Mouse (Mus musculus) left cerebral cortex, adult 9 months (tissue): ENCODE data around the gene Bid.
"Not testable (repeated sequence)": the region's sequence is repeated elsewhere in the genome, so short reads cannot be mapped to it uniquely, and the experiment has no call there.

Experiments
- DNase-seq, 2 experiments: peaks; one replicate each; pipeline ENCODE4 v3.0.0; 2022; ENCODE audit warnings: low spot score in 2 of 2

Gene Bid

DNA sequence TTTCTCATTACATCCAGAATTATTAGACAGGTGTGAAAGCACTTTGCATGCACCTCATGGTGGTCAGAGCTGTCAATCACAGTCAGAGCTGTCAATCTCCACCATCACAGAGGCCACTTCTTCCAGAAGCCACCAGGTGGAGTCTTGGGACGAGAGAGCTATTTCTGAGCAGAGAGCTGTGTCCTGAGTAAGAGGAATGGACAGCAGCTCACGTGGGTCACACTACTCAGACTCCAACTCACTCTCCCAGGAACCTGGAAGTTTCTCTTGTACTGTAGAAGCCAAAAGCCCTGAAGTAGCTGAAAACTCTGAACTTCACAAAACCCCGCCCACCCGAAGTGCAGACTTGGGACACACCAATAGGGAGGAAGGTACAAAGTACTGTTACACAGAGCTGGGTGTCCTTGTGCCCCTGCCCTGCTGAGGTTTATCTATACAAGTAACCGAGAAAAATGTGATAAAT lies 13.2 kb downstream of the Bid start:
- DNase-seq, result no peak

DNA sequence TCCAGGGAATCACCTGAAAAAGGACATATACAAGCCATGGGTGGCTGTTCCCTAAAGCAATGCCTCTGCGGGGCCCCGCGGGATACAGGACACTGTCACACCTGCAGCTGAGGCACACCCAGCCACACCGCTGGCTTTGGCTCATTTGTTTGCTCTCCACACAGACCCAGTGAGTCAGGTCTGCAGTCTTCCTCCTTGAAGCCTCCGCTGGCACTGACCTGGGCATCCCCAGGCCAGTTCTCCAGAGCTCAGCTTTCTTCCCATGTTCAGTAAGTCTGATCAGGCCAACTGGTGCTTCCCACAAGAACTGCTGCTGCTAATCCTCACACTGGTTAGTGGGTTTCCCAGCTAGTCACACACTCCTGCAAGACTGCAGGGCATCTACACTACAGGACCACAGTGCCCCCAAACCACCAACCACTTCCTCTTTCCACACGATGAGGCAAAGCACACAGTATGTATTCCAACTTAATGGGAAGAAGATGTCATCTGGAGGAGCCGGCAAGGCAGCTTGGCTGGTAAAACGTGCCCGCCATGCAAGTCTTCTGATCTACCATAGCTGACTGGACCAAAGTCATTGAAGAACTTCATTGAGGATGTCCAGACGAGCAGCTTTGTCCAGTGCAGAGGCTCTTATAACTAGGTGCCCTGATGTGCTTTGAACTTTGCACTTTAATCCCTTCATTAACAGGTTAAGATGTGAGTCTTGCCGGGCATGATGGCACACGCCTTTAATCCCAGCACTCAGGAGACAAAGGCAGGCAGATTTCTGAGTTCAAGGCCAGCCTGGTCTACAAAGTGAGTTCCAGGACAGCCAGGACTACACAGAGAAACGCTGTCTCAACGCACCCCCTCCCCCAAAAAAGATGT lies 14.6 kb downstream of the Bid start:
- no peak for DNase-seq

DNA sequence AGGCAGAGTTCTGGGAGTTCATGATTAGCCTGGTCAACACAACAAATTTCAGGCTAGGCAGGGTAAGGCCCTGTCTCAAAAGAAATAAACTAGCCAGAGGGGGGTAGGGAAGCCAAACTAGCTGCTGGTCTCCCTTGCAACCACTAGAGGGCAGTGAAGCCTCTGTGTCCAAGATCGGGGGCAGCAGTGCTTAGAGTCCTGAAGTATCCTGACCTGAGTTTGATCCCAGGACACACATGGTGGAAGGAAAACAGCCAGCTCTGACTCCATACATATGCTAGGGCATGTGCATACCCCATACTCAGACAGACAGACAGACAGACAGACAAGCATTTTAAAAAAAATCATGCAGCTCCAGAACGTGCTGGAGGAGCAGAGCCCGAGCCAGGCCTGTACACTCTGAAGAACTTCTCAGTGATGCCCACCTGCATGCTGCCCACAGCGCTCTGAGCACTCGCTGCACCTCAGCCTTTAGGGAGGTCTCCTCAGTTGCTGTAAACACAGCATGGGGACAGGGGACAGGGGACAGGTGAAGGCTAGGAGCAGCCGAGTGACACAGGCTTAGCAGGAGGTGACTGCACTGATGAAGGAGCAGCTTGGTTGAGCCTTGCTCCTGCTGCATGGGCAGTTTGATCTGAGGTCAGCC lies 18.3 kb downstream of the Bid start:
- DNase-seq, result peak in 1 of 2 experiments; percentile 32

DNA sequence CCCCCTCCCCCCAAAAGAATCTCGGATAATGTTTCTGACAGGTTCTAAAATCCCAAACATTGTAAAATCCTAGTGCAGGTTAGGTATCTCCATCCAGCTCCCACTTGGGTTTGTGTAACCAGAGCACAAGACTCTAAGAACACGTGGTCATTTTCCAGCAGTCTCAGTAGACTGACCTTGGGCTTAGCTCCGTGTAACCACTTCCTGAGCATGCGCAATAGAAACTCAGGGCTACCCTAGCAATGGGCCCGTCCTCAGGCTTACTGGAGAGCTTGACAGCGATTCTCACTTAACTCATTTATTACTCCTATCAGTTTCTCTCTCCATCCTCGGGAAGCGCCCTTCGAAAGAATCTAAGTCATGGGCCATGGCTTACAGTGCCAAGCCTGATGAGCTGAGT lies 22.1 kb downstream of the Bid start:
- DNase-seq, result no peak

DNA sequence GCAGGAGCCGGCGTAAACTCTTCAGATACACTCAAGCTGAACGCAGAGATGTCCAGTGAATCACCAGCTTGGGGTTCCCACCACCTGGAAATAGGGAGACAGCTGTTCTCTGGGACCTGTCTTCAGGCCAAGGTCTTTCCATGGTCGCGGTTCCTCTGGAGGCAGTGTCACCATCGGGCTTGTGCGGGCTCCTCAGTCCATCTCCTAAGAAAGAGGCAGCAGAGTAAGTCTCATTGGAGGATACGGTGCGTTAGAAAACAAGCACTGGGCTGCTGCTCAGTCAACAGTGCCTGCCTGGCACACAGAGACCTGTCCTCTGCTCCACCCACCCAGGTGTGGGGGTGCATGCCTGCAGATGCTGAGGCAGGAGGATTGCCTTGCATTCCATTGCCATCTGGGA lies 22.6 kb downstream of the Bid start:
- DNase-seq, result no peak

DNA sequence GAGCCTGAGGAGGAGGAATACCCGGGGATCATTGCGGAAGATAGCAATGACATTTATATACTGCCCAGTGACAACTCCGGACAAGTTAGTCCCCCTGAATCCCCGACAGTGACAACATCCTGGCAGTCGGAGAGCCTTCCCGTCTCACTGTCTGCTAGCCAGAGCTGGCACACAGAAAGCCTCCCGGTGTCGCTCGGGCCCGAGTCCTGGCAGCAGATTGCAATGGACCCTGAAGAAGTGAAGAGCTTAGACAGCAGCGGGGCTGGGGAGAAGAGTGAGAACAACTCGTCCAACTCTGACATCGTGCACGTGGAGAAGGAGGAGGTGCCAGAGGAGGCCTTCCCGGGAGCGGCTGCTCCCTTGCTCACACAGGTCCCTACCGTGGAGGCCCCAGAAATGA lies 30.0 kb downstream of the Bid start:
- DNase-seq, result no peak

DNA sequence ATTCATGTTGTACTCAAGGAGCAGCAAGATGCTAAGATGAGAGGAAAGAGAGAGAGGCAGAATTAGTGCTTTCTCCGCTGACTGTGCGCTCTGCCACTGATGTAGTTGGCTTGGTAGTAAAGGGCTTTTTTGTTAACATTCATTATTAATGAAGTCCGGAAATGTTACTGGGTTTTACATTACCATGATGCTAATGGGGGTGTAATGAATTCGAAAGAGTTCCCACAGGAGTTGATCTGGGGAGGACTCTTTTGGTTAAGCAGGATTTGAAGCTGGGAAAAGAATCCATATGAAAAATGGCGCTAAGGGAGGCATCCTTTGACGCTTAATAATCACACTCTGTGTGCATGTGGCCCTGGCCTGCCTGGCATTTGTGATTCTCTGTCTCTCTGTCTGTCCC lies 32.2 kb downstream of the Bid start:
- no peak for DNase-seq

DNA sequence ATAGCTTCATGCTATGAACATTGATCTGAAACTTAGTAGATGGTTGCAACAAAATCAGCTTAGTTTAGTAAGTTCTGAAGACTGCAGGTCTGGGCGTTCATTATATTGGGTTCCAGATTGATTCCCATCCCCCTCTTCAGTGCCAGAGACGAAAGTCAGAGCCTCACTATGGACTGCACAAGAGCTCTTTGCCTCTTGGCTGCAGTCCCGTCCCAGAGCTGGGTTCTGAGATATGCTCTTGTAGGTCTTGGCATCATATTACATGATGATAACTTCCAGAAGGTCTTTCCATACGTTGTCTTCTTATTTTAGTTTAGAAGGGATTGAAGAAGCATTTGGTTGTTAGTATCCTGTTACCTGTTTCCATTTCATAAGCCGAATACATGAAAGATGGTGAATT lies 37.6 kb downstream of the Bid start:
- DNase-seq, result no peak

DNA sequence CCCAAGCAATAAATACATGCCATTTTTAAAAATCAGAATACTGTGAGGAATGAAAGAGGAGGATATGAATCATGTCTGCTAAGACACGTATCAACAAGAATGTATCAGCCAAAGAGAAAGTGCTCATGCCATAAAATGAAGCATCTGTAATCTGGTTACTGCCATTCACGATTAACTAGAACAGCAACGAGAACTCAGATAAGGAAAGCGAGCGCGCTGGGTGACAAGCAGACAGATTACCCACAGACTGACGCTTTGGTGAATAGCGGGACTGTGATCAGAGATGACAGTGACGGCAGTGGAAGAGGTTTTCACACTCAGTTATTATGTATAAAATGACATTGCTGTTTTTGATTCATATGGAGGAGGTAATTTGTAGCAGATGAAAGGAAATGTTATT lies 42.8 kb downstream of the Bid start:
- no peak for DNase-seq

DNA sequence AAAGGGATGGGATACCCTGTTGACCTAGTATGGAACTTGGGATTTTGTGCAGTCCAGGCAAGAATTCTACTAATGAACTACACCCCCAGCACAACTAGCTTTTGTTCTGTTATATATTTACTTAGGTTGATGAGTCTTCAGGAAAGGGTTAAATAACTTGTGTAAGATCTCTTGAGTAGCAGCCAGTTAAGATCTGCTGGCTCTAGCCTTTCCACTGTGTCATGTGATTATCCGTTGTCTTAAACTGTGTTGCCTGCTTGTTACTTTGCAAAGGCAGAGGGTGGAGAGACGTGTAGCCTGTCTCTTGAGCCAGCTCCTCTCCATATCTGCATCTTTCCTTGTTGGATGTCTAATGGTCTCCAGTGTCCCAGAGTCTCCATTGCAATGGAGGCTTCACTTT lies 45.4 kb downstream of the Bid start:
- DNase-seq, result no peak

DNA sequence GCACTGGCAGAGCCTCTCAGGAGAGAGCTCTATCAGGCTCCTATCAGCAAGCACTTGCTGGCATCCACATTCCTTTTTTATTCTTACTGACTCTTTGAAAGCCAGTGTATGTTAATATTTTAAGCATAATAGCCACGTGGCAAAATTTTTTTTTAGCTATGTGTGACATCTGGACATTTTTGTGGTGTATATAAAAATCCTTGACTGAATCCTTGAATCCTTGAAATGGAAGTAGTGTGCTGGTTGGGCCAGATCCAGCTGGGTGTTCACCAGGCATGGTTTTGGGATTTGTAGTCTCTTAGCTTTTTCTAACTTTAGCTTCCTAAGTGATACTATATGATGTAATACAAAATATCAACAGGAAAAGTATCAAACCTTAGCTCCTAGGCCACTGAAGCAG lies 47.8 kb downstream of the Bid start:
- peak; percentile 15 to 30 for DNase-seq

DNA sequence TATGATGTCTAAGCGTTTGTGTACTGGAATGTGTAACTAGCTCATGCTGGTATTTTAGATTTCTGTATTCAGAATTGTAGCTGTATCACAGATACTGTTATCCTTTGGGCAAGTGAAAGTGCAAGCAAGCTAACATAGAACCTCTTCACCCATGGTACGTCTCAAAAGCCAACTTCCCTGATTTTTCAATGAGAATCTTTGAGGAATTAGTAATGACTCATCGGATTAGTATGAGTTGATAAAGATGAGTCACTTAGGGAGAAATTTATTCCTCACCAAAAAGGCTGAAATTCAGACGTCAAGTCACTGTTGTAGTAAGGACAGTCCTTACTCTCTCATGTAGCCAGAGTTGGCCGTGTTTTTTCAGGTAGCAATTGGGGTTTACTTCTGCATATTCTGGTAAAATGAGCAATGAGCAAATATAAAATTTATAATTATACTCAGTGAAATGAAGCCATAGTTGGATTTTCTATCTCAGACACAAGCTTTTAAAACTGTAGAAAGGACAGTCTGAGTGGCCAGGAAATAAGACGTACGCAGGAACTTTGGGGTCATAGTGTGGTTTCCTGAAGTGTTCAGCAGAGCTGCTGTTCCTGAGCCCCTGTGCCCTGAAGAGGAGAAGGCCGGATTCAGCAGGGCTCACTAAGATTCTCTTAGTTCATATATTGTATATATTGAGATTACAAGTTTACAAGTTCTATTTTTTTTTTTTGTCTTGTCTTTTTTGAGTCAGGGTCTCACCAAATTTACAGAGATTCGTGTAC lies 50.4 kb downstream of the Bid start:
- no peak for DNase-seq

DNA sequence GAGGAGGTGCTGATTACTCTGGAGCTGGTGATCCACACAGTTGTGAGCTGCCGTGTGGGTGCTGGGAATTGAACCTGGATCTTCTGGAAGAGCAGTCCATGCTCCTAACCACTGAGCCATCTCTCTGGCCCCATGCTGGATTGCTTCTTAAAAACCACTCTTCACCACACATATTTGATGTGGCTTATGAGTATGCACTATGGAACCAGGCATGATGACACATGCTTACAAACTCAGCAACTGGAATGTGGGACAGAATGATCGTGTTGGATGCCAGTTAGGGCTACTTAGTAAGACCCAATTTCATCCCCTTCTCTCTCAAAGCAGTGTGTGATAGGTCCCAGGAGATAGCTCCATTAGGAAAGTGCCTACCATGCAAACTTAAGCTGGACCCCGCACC lies 56.6 kb downstream of the Bid start:
- DNase-seq, result no peak

DNA sequence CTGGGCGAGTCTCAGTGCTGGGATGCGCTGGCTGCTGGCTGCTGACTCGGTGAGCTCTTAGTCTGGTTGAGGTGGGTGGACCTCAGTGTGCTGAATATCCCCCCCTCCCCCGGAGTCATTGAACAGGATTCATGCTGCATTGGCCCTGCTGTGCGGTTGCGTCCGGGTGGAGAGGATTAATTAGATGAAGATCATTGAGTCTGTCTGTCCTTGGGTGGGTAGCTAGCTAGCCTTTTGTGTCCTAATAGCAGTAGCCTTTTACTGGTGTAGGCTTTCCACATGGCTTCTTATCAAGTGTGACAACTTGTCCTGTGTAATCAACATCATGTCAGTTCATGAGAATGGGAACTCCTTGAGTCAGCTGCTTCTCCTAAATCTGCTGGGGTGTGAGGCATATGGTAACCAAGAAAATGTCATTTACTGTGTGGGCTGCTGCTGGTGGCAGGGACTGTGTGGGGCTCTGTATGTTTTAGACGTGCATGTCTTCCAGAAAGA lies 58.4 kb downstream of the Bid start:
- peak; percentile 52 to 62 for DNase-seq

DNA sequence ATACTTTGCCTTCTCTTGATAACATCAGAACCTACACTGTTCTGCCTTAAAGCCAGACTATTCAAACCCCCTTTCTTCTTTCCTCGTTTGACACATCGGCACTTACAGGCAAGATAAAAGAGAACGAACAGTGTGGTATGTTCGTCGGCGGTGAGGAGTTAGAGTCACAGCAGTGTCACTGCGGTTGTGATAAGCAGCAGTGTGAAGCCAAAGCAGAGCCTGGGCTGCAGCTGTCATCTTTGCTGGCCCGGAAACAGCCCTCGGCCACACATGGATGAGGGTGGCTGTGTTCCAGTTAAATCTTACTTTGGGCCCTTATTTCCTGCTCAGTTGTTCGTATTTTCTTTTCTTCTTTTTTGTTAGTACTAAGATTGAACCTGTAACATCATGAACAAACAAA lies 62.2 kb downstream of the Bid start:
- DNase-seq, result no peak

DNA sequence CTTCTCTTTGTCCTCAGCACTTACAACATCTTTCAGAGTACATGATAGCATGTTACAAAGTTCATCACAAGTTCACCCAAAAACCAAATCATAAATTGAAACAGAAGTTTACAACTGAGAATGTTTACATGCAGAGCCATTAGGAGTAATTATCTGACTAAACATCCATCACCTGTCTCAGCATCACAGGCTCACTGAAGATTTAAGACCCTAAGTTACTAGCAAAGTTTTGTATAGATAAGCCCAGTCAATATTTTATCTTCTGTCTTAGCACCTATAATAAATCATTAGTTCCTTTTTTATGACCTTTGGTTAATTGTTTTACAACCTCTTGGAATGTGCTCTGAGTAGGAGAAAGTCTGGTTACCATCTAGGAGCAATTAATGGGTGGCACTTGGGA lies 65.9 kb downstream of the Bid start:
- not testable (repeated sequence) for DNase-seq
